Comparison of ENCODE assay signal across 24 mouse cellular contexts in the genomic region with DNA sequence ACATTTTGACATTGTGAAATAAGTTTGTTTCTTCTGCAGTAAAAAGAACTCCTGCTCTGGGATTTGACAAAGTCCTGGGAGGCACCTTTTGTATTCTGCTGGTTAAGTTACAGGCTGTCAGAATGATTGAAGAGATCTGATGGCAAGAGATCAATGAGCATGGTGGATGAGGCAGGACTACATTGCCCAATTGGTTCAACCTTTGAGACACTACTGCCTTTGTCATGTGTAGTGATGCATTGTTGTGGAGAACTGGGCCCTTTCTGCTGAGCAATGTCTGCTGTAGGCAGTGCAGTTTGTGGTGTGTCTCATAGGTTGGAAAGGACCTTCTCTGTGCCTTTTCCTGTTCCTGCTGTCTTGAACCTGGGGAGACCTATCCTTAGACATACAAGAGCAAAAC. TPM values are rescaled to one million over a fixed set of nuclear protein-coding genes. Genes with fewer than 3 reads are reported as not detected.
DNase-seq lines count a peak whose midpoint lies in the region; ATAC-seq and TF ChIP-seq lines count a peak whose summit lies in the region.
"Had no signal": no experiment of that assay in that cellular context is flagged by ENCODE, and none has a peak within 500 bp of the region (broad histone marks: within the 10 kb centered on the region; RNA-seq: fewer than 3 reads in every experiment).

No protein-coding gene starts in this region.

- no peaks in the 10 kb centered on the region for H3K9me3 ChIP-seq in heart, embryonic 11.5 days (replicated peaks; ENCODE audit: control insufficient read depth, low read length)
- H3K9me3 ChIP-seq: embryonic facial prominence, embryonic 10.5 days; forebrain, embryonic 13.5 days; heart, embryonic 10.5 days; heart, embryonic 15.5 days; hindbrain, embryonic 13.5 days had no signal

- no peak overlapping the region for H3K4me2 ChIP-seq in heart, embryonic 11.5 days
- H3K4me2 ChIP-seq: forebrain, embryonic 13.5 days; heart, embryonic 15.5 days; hindbrain, embryonic 13.5 days had no signal

- H3K27ac ChIP-seq in heart, embryonic 11.5 days (ENCODE audit: low read depth, low read length) = no peak overlapping the region
- H3K27ac ChIP-seq in small intestine, adult 2 months (ENCODE audit: insufficient read depth, low read depth, low read length) = peak overlapping the region; percentile 61; the same call in 1 of the 2 replicates
- H3K27ac ChIP-seq: embryonic facial prominence, embryonic 10.5 days; forebrain, embryonic 13.5 days; heart, embryonic 10.5 days; heart, embryonic 15.5 days; hindbrain, embryonic 13.5 days; hindbrain, postnatal 0 days had no signal

- H3K9ac ChIP-seq in heart, embryonic 11.5 days (ENCODE audit: low read depth, low read length) = no peak overlapping the region
- H3K9ac ChIP-seq: forebrain, embryonic 13.5 days; forebrain, postnatal 0 days; heart, embryonic 15.5 days; hindbrain, embryonic 13.5 days had no signal

- H3K4me1 ChIP-seq in heart, embryonic 11.5 days (ENCODE audit: control insufficient read depth, insufficient read depth, low read length) = no peaks in the 10 kb centered on the region
- H3K4me1 ChIP-seq in small intestine, adult 2 months (ENCODE audit: control insufficient read depth, insufficient read depth, insufficient read length, low read length) = peaks cover 13% of the 10 kb centered on the region; the same call in 1 of the 2 replicates
- H3K4me1 ChIP-seq: embryonic facial prominence, embryonic 10.5 days; forebrain, embryonic 13.5 days; heart, embryonic 10.5 days; heart, embryonic 15.5 days; hindbrain, embryonic 13.5 days had no signal

- no peaks in the 10 kb centered on the region for H3K27me3 ChIP-seq in heart, embryonic 11.5 days (ENCODE audit: control insufficient read depth, insufficient read depth, low read length)
- no peaks in the 10 kb centered on the region for H3K27me3 ChIP-seq in small intestine, adult 2 months (ENCODE audit: control insufficient read depth, insufficient read depth, low read length)
- H3K27me3 ChIP-seq: forebrain, embryonic 13.5 days; heart, embryonic 15.5 days; hindbrain, embryonic 13.5 days had no signal

- TF ChIP-seq CTCF in small intestine, adult 2 months (IDR thresholded peaks at IDR 0.05; ENCODE audit: extremely low read depth, insufficient read length, insufficient replicate concordance, low read depth, low read length) = no peak

- H3K4me3 ChIP-seq in heart, embryonic 11.5 days (ENCODE audit: low read depth, low read length) = no peak overlapping the region
- no peak overlapping the region for H3K4me3 ChIP-seq in small intestine, adult 2 months (ENCODE audit: low read depth, low read length)
- H3K4me3 ChIP-seq: embryonic facial prominence, embryonic 10.5 days; forebrain, embryonic 13.5 days; heart, embryonic 10.5 days; heart, embryonic 15.5 days; hindbrain, embryonic 13.5 days had no signal

- DNase-seq in heart, adult 11 months = peak; percentile 41
- peak; percentile 67 for DNase-seq in ZHBTc4 (ENCODE audit: low read depth, low spot score)
- DNase-seq in kidney, postnatal 4 days = no peak
- no peak for DNase-seq in adrenal gland, adult 2 months
- DNase-seq: adrenal gland, postnatal 10 days; B cell, adult 2 months; cerebellum, adult 2 months; cerebellum, postnatal 10 days; forebrain, postnatal 0 days; gastrocnemius, postnatal 14 days; heart, adult 18-20 months; heart, postnatal 14 days had no signal

- no peak for TF ChIP-seq POLR2A in small intestine, adult 2 months (IDR thresholded peaks at IDR 0.05; ENCODE audit: low read depth, low read length)

- H3K36me3 ChIP-seq in heart, embryonic 11.5 days (ENCODE audit: control insufficient read depth, insufficient read depth, low read length) = no peaks in the 10 kb centered on the region
- H3K36me3 ChIP-seq in small intestine, adult 2 months (ENCODE audit: control insufficient read depth, insufficient read depth, low read length) = peaks cover 12% of the 10 kb centered on the region
- H3K36me3 ChIP-seq: embryonic facial prominence, embryonic 10.5 days; heart, embryonic 10.5 days; heart, embryonic 15.5 days; hindbrain, embryonic 13.5 days had no signal

- no peak for ATAC-seq in heart, embryonic 11.5 days (replicated peaks; ENCODE audit: insufficient number of reproducible peaks, low FRiP score, low TSS enrichment)
- peak; percentile 38; the same call in 1 of the 2 replicates for ATAC-seq in granulocyte monocyte progenitor cell, adult 5-6 weeks (replicated peaks; ENCODE audit: poor library complexity, severe bottlenecking)
- ATAC-seq: CD4-positive, CD25-positive, alpha-beta regulatory T cell, adult 4 months; forebrain, embryonic 13.5 days; forebrain, postnatal 0 days; hindbrain, postnatal 0 days had no signal

RNA-seq across cellular contexts. Expression of gene Arg2, which starts 10.8 kb away (rescaled TPM):
- 0.20 and 0.50 TPM in 2 replicates for polyA plus RNA-seq in heart, embryonic 11.5 days (2014; fragmentation: Nextera tagmentation; extraction: Ambion mirVana)
- total RNA-seq in granulocyte monocyte progenitor cell, adult 5-6 weeks (2014; fragmentation: Nextera tagmentation) = not detected in 2 replicates
- total RNA-seq in granulocyte monocyte progenitor cell, adult 5-6 weeks (2017) = 0.26 TPM in 1 of 2 replicates, not detected in the other
- 148 and 162 TPM in 2 replicates for polyA plus RNA-seq in small intestine, adult 2 months (2012; rRNA removed)
- total RNA-seq in adrenal gland, adult 2 months (2021) = under 1 TPM; 0.26 to 0.41 TPM
- not detected in 2 replicates for polyA plus RNA-seq in adrenal gland, adult 2 months (2012; rRNA removed)
- total RNA-seq: gastrocnemius, adult 18-20 months; gastrocnemius, postnatal 14 days; heart, adult 18-20 months; heart, postnatal 14 days; MEL had no signal

RNA-seq across cellular contexts. Expression of gene Vti1b, which starts 31.1 kb away (rescaled TPM):
- 88.5 and 99.1 TPM in 2 replicates for polyA plus RNA-seq in heart, embryonic 11.5 days (2014; fragmentation: Nextera tagmentation; extraction: Ambion mirVana)
- total RNA-seq in granulocyte monocyte progenitor cell, adult 5-6 weeks (2014; fragmentation: Nextera tagmentation) = 48.7 and 57.1 TPM in 2 replicates
- 142 and 217 TPM in 2 replicates for total RNA-seq in granulocyte monocyte progenitor cell, adult 5-6 weeks (2017)
- 23.4 and 56.8 TPM in 2 replicates for polyA plus RNA-seq in small intestine, adult 2 months (2012; rRNA removed)
- total RNA-seq in adrenal gland, adult 2 months (2021) = 100 to 1,000 TPM; 103 to 147 TPM
- 33.7 and 36.9 TPM in 2 replicates for polyA plus RNA-seq in adrenal gland, adult 2 months (2012; rRNA removed)

RNA-seq across cellular contexts. Expression of gene Rdh11, which starts 50.7 kb away (rescaled TPM):
- 17.7 and 18.4 TPM in 2 replicates for polyA plus RNA-seq in heart, embryonic 11.5 days (2014; fragmentation: Nextera tagmentation; extraction: Ambion mirVana)
- total RNA-seq in granulocyte monocyte progenitor cell, adult 5-6 weeks (2014; fragmentation: Nextera tagmentation) = 3.5 and 5.2 TPM in 2 replicates
- 20.9 and 21.2 TPM in 2 replicates for total RNA-seq in granulocyte monocyte progenitor cell, adult 5-6 weeks (2017)
- polyA plus RNA-seq in small intestine, adult 2 months (2012; rRNA removed) = 6.3 and 11.6 TPM in 2 replicates
- total RNA-seq in adrenal gland, adult 2 months (2021) = 10 to 100 TPM; 17.0 to 28.3 TPM
- polyA plus RNA-seq in adrenal gland, adult 2 months (2012; rRNA removed) = 6.5 and 7.0 TPM in 2 replicates

RNA-seq across cellular contexts. Expression of gene Pigh, which starts 51.9 kb away (rescaled TPM):
- polyA plus RNA-seq in heart, embryonic 11.5 days (2014; fragmentation: Nextera tagmentation; extraction: Ambion mirVana) = 17.7 and 19.0 TPM in 2 replicates
- total RNA-seq in granulocyte monocyte progenitor cell, adult 5-6 weeks (2014; fragmentation: Nextera tagmentation) = 13.6 and 14.3 TPM in 2 replicates
- 14.7 and 14.8 TPM in 2 replicates for total RNA-seq in granulocyte monocyte progenitor cell, adult 5-6 weeks (2017)
- 7.5 and 9.9 TPM in 2 replicates for polyA plus RNA-seq in small intestine, adult 2 months (2012; rRNA removed)
- 10 to 100 TPM; 10.5 to 12.6 TPM for total RNA-seq in adrenal gland, adult 2 months (2021)
- 16.7 and 17.5 TPM in 2 replicates for polyA plus RNA-seq in adrenal gland, adult 2 months (2012; rRNA removed)

Comparison
In these comparisons a context has a peak if more than half of its experiments do, and no peak if none do; other contexts are left out.
1. DNase-seq: peak in heart, adult 11 months (single experiment) and ZHBTc4 (single experiment); none in kidney, postnatal 4 days (0 of 2) and adrenal gland, adult 2 months (single experiment).
2. RNA of gene Arg2, which starts 10.8 kb away (polyA plus RNA-seq): 148 to 162 TPM in small intestine, adult 2 months; 0.20 to 0.50 TPM in heart, embryonic 11.5 days and not detected in adrenal gland, adult 2 months; every median in the first group is over 10 times any median in the second.